47 mouse cellular contexts compared by ENCODE assay signal in the genomic region with DNA sequence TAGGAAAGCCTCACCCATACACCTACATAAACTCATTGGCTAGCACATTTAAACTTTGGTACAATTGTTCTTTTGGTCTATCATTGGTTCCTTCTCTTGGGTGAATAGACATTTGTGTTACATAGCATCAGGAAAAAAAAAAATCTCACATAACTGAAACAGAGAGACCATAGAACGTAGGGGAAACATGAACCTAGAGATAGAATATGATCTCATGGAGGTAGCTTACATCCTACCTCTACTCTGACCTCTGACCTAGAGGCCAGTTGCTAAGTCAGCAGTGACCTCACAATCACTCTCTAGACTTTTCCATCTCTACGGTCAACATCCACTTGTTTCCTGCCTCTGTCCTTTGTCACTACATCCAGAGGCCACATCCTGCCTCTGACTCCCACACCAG. TPM values are rescaled to one million over a fixed set of nuclear protein-coding genes. Genes with fewer than 3 reads are reported as not detected.
"Had no signal": no experiment of that assay in that cellular context is flagged by ENCODE, and none has a peak within 500 bp of the region (broad histone marks: within the 10 kb centered on the region; RNA-seq: fewer than 3 reads in every experiment).

A gene (plus strand): TSS at position 301 of the 400 bp plus-strand sequence.

- H3K27ac ChIP-seq: left cerebral cortex, adult 2 months; limb, embryonic 10.5 days; limb, embryonic 12.5 days; limb, embryonic 13.5 days; limb, embryonic 15.5 days; liver, embryonic 12.5 days; liver, embryonic 13.5 days; liver, embryonic 14.5 days; liver, embryonic 15.5 days; lung, embryonic 15.5 days; macrophage; midbrain, embryonic 10.5 days; midbrain, embryonic 12.5 days; midbrain, embryonic 13.5 days; midbrain, embryonic 15.5 days had no signal

- H3K4me3 ChIP-seq: left cerebral cortex, adult 2 months; limb, embryonic 10.5 days; limb, embryonic 12.5 days; limb, embryonic 13.5 days; limb, embryonic 15.5 days; liver, embryonic 12.5 days; liver, embryonic 13.5 days; liver, embryonic 15.5 days; lung, embryonic 15.5 days; megakaryocyte, embryonic 14.5 days; midbrain, embryonic 10.5 days; midbrain, embryonic 12.5 days; midbrain, embryonic 13.5 days; midbrain, embryonic 15.5 days; myocyte had no signal

- H3K36me3 ChIP-seq: limb, embryonic 10.5 days; limb, embryonic 12.5 days; limb, embryonic 13.5 days; limb, embryonic 15.5 days; liver, embryonic 12.5 days; liver, embryonic 13.5 days; liver, embryonic 15.5 days; lung, embryonic 15.5 days; midbrain, embryonic 10.5 days; midbrain, embryonic 12.5 days; midbrain, embryonic 13.5 days; midbrain, embryonic 15.5 days had no signal

- H3K27me3 ChIP-seq: limb, embryonic 12.5 days; limb, embryonic 13.5 days; limb, embryonic 15.5 days; liver, embryonic 12.5 days; liver, embryonic 13.5 days; liver, embryonic 15.5 days; lung, embryonic 15.5 days; midbrain, embryonic 13.5 days; midbrain, embryonic 15.5 days had no signal

- DNase-seq: left cerebral cortex, postnatal 4 days; liver; liver, embryonic 13.5 days; liver, postnatal 0 days; lung, adult 18-20 months; lung, adult 2 months; lung, embryonic 14.5 days; lung, postnatal 10 days; lung, postnatal 14 days; lung, postnatal 36 days; lung, postnatal 4 days; midbrain, embryonic 14.5 days had no signal

- H3K4me1 ChIP-seq: limb, embryonic 10.5 days; limb, embryonic 12.5 days; limb, embryonic 13.5 days; limb, embryonic 15.5 days; liver, embryonic 12.5 days; liver, embryonic 13.5 days; liver, embryonic 15.5 days; lung, embryonic 15.5 days; megakaryocyte, embryonic 14.5 days; midbrain, embryonic 10.5 days; midbrain, embryonic 12.5 days; midbrain, embryonic 13.5 days; midbrain, embryonic 15.5 days had no signal

RNA-seq across cellular contexts. Expression of the gene that starts here (rescaled TPM):
- total RNA-seq: left cerebral cortex, adult 2 months; left cerebral cortex, adult 8-10 months; left cerebral cortex, postnatal 10 days; left cerebral cortex, postnatal 14 days; left cerebral cortex, postnatal 25 days; left cerebral cortex, postnatal 36 days; left cerebral cortex, postnatal 4 days; liver, adult 2 months; megakaryocyte progenitor cell, adult 5-6 weeks; megakaryocyte, adult 5-6 weeks; megakaryocyte-erythroid progenitor cell, adult 5-6 weeks; midbrain, postnatal 0 days; monocyte, adult 5-6 weeks had no signal
- polyA plus RNA-seq: limb, embryonic 10.5 days; limb, embryonic 11.5 days; limb, embryonic 12.5 days; limb, embryonic 13.5 days; limb, embryonic 14.5 days; limb, embryonic 15.5 days; liver, adult 2 months; liver, embryonic 11.5 days; liver, embryonic 12.5 days; liver, embryonic 13.5 days; liver, embryonic 14.5 days; liver, embryonic 15.5 days; liver, embryonic 16.5 days; liver, postnatal 0 days; lung, adult 2 months; lung, embryonic 14.5 days; lung, embryonic 15.5 days; lung, embryonic 16.5 days; lung, postnatal 0 days; macrophage; midbrain, embryonic 10.5 days; midbrain, embryonic 11.5 days; midbrain, embryonic 12.5 days; midbrain, embryonic 13.5 days; midbrain, embryonic 14.5 days; midbrain, embryonic 15.5 days; midbrain, embryonic 16.5 days; midbrain, postnatal 0 days; myocyte had no signal
